Mouse (Mus musculus): Measurements from ENCODE around the gene Klc1. TPM values are rescaled to one million over a fixed set of nuclear protein-coding genes. Genes with fewer than 3 reads are reported as not detected.
A peak's percentile ranks its signal among the peaks of the same experiment; 100 is the strongest.

Gene Klc1
- total RNA-seq, 2 experiments from 2014 or later, result 81.0 to 96.2 TPM

DNA sequence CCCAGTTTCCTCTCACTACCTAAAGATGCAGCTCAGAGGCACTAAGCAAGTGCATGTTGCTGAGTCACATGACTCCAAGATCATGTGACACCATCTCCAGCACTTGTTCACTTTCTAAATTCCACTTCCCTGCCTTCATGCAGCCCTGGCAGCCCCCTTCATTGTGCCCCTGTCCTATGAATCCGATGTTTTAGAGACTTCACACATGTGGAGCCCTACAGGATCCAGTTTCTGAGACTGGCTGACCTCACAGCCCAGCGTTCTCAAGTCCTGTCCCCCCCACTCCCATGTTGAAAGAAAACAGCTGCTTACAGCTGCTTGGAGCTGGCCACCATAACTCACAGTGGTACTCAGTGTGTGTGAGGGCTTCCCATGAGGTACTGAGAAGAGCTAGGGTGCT lies 15.2 kb upstream of the Klc1 start:
- DNase-seq, result no peak

DNA sequence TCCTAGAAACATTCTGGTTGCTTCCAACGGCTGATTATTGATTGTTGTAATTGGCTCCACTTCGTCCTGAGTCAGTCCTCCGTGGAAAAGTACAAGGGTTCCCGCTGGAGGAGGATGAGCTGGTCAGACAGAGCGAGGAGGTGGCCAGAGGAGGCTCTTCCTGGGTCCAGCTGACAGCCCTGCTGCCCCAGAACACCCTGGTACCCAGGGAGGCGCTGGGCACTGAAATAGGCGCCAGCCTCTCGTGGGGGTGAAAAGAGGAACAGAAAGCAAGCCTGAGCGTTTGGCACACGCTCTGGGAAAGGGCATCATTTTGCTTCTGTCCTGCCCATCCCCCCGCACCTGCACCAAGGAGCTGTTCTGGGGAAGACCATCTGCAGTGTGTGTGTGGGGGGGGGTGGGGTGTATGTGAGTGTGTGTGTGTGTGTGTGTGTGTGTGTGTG lies 14.6 kb upstream of the Klc1 start:
- DNase-seq, result no peak

DNA sequence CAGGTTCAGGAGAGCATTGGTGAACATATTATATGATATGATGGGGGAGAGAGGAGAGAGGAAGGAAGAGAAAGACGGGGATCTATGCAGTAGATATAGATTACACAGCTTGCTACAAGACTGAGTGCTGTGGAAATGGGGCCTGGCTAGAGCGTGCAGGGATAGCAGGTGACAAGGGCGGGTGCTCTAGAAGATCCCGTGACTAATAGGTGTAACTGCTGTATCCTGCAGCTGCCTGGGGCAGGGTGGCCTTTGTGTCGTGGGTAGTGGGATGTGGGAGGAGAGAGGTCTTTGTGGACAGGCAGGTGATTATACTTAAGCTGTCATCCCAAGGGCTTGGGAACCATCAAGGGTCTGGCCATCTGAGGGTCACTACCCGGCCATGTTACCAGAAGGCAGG lies 13.4 kb upstream of the Klc1 start:
- no peak for DNase-seq

DNA sequence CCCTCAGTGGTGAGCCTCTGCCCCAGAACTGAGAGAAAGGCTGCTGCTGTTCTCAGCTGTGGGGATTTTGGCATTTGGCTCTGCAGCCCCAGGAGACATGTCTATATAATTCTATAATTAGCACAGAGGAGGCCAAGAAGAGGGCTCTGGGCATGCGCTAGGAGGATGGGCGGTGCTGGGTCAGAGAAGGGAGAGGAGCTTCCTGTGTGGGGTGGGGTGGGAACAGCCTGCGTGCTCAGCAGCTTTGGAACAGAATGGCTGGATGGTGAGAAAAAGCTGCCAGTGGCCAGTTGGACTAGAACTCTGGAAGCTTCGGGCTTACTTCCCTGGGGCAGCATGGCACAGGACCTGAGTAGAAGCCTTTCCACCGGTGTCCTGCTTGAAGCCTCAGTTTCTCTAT lies 12.6 kb upstream of the Klc1 start:
- DNase-seq, result peak; percentile 66

DNA sequence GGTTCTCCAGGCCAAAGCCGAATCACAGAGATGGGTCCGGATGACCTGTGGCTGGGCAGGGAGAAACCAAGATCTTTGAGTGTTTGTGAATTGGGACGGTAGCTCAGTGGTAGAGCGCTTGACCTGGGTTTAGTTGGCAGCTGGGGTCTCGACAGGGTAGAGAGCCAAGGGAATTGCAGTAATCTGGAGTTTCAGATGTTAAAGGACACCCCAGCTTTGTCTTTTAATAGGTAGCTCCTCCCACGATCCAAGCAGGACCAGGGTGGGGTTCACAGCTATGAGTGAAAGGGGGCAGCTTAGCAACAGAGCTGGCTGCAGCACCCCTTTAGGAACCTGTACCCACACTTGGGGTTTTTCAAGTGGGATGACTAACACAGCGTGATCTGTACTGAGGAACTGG lies 11.2 kb upstream of the Klc1 start:
- DNase-seq, result no peak

DNA sequence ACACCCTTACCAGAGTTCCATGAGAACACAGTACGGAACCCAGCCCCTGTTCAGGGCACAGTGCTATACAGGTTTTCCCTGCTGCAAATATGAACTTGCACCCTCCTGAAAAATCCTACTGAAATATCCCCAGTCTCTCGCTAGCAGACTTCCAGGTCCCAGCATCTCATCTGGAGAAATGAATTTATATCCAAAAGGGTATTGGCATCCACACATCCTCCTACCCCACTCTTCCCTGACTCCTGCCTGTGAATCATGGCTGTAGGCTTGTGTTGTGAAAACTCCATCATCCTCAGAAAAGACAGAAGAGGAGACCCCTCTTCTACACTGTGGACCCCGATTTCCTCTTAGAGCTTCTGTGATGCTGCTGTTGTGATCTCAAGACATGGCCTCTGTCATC lies 7.9 kb upstream of the Klc1 start:
- DNase-seq, result no peak

DNA sequence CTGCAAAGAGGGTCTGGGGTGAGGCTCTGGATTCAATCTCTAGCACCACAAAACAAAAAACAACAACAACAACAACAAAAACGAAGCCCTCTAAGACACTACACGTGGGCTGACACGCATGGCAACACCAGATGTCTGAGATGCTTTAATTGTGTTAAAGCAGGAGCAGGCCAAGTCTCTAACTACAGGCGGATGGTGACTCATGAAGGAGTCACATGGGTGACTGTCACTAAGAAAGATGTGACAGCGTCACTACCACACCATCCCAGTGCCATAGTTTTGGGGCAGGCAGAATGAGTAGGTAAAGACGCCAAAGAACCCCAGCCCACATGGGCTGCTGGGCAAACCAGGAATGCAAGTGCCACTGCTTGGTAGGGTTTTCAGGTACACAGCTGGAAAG lies 6.2 kb upstream of the Klc1 start:
- no peak for DNase-seq

DNA sequence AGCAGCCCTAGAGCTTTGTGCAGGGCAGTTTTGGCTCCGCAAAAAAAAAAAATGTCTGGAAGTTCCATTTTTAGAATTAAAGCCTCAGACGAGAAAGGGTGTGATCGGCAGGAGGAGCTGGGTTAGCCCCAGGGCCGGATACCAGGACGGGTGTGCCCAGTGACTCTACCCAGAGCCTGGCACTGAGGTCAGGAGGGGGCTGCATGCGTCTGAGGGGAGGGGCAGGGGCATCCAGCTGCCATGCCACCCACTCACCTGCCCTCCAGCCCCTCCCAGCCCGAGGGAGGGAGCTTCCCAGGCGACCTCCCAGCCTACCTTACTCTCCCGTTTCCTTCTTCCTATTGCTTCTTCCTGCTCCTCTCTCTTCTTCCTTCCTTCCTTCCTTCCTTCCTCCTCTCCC lies 5.3 kb upstream of the Klc1 start:
- no peak for DNase-seq

DNA sequence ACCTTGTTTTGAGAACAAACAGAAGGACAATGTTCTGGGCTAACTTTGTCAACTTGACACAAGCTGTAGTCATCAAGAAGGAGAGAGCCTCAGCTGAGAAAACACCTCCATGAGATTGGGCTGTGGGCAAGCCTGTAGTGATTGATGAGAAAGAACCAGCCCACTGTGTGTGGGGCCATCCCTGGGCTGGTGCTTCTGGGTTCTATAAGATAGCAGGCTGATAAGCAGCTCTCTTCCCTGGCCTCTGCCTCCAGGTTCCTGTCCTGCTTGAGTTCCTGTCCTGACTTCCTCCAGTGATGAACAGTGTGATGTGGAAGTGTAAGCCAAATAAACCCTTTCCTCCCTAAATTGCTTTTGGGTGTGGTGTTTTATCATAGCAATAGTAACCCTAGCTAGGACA lies 3.9 kb upstream of the Klc1 start:
- DNase-seq, result no peak

DNA sequence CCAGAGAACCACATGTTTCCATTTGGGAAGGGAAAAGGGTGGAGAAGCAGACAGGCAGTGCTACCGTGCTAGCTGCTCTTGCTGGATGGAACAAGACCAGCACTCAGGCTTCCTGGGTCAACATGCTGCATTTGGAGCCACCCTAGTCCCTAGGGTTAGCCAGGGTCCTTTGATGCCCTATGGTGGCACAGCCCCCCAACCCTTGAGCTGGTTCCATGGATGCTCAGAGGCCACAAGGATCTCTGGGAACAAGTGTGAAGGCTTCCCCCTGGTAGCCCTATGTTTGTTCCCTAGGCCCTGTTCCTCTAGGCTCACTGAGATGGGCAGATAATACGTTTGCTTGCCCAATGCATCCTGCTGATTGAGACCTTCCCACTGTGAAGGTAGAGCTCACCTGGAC lies 3.4 kb upstream of the Klc1 start:
- DNase-seq, result no peak

DNA sequence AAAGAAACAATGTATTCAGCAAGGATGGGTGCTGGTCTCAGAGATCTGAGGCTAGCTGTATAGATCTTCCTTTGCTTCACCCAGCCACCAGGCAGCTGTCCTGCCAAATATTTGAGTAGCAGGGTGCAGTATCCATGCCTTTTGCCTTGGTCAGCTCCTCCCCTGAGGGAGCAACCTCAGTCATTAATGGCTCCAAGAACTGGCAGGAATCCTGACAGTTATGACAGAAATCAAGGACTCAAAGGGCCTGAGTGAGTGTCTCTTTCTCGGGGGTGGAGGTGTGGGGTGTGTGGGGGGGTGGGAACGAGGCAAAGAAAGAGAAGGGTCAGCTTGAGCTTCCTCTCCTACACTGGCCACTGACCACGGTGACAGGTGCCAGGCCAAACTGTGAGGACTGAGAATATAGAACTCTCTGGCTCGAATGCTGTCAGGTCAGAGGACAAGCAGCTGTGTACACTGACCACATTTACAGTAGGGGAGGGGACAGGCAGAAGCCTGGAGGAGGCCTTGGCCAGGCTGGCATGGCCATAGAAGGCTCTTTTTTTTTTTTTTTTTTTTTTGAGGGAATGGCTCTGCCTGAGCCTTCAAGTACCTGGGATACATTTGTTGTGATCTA lies 2.5 kb upstream of the Klc1 start:
- no peak for DNase-seq

DNA sequence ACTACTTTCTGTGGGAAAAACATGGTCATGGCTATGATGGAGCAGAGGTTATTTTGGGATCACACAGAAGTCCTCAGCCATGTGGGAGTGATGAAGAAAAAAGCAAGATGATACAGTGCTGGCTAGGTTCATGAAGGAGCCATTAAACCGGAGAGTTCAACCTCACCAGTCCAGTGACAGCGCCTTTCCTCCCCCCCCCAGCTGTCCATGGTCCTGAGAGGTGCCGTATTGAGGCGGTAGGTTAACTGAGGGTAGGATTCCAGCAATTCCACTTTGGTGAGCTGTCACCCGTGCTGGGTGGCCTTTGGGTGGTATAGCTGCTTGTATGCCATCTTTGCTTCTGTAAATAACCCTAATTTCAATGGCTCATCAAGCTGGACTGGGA lies 2.0 kb upstream of the Klc1 start:
- no peak for DNase-seq

DNA sequence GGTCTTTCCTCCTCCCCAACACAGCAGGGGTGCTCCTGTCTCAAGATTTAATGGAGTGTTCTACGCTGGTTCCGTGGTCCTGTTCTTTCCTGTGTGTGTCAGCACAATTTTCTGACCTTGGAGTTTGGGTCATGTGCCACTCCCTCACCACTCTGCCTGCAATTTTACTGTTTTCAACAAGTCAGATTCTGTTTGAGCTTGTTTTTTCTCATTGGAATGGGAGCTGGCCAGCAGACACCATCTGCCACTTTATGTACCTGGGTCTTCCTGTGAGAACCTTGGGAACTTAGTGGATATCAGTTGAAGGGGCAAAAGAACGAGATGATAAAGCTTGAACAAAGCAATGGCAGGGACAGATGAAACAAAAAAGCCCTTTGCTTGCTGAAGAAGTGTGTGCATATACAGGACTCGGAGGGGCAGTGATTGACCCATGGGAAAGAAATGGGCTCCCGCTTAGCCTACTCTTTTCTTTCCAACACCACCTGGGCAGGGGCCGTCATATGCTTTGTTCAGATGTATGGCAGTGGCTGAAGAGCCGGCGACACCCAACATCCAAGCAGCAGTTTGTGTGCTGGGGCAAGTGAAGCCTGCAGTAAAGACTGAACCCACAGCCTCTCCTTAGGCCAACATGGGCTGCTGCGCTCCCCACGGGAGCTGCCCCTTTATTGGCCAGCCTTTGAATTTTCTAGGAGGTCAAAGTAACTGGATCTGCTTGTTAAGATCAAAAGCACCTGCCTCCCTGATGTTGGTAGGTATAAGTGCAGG lies 906 bp upstream of the Klc1 start:
- no peak for DNase-seq

DNA sequence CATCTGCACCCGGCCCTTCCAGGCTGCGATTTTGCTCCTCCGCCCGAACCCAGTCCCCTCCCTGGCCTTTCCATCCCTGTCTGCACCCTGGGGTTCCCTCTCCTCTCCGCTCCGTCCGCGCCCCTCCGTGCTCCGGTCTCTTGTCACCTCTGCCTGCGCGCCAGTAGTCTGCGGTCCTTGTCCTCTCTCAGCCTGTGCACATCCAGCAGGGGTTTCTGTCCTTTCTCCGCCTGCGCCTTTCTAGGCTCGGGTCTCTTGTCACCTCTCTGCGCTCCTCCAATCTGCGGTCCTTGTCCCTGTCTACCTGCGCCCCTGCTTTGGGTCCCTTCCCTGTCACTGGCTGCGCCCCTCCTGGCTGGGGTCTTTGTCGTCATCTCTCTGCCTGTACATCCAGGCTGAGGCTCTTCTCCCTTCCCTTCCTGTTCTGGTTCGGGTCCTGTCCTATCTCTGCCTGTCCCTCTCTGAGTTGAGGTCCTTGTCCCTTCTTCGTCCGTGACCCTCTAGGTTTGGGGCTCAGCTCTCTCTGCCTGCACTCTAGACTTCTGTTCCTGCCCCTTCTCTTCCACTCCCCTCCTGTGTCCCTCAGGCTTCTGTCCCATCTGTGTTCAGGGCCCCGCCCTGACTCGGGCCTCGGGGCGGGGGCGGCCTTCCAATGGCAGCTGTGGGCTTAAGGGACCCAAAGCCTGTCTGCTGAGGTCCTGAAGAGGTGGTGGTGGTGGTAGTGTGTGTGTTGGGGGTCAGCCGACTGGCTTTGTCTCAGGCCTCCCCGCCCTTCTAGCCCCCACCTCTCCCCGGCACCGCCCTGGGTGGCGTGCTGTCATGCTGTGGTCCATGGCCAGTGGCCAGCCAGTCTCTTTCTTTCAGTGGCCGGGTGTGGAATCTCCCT lies 770 bp downstream of the Klc1 start:
- DNase-seq, result peak; percentile 72

DNA sequence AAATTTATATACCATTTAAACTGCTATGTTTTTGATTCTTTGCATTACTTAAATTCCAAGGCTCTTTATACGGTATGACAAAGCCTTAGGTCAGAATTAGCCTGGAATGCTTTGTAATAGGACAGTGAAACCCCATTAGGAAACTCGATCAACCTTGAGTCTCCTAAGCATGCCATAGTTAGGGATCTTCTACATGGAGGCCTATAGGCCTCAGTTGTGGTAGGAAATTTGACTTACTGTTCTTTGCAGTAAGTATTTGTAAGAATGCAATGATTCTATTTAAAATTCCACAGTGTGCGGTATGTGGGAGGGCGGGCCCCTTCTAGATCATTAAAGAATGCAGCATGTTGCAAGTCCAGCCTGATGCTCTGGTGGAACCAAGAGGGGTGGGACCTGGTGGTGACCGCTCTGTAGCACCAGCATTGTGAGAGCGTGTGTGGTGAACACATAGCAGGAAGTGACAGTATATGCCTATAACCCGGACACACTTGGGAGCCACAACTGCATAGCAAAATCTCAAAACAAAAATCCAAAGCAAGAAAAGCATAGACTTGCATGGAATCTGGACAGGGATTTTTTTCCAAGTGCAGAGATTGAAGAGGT lies 1.8 kb downstream of the Klc1 start:
- no peak for DNase-seq

DNA sequence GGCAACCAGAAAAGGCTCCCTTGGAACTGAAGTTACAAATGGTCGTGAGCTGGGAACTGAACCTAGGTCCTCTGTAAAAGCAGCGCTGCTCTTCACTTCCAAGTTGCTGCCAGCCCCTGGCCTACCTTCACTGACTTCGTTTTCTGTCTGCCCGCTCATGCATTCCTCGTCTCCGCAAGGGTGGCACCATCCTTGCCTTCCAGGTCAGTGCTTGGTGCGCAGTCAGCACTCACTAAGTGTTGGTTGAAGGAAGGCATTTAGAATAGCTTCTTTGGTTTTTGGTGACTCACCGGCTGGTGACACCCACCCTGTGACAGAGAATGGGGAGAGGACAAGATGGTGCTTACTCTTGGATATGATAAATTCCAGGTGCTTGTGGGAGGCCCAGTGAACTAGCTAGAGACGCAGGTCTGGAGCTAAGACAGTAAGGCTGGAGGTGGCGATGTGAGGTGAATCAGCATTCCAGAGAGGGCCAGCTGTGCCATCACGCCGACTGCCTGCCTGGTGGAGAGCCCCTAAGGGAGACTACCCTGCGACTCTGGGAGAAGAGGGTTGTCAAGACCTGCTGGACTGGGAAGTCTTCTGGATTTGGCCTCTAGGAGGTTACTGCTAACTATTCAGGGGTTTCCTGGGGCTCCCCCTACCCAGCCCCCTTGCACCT lies 4.1 kb downstream of the Klc1 start:
- DNase-seq, result no peak

DNA sequence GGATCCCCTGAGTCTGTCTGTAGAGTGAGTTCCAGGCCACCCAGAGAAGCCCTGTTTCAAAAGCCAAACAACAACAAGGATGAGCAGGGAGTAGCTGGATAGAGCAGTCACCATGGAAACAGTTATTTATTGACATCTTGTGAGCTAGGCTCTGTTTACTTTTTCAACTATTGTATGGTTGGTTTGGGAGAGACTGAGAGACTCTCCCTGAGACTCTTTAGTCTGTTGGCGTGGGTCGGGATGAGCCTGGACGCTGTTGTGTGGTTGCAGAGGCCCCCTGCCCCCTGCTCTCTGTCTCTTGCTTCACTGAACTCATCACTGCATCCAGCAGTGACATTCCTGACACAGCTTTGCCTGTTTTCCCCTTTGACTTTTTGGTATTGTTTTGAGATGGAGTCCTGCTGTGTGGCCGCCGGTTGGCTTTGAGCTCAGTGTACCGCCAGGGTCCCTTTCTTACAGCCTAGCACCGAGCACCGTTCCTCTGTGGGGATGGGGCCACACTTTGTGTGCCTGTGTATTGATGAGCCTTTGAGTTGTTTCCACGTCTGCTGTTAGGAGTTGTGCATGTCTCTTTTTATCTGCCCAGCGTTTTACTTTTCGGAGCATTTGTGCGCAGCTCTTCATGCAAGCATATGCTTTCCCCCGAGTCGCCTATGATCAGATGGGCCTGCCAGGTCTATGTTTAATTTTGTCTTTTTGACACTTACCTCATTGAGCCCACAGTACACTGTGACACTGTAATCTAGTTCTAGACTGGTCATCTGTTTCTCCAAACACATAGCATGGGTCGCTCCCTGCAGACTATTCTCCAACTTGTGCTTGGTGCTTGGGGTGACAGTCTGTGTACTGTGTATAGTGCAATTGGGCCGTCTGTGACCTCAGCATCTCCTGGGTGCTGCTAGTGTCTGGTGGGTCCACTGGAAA lies 7.9 kb downstream of the Klc1 start:
- DNase-seq, result no peak

DNA sequence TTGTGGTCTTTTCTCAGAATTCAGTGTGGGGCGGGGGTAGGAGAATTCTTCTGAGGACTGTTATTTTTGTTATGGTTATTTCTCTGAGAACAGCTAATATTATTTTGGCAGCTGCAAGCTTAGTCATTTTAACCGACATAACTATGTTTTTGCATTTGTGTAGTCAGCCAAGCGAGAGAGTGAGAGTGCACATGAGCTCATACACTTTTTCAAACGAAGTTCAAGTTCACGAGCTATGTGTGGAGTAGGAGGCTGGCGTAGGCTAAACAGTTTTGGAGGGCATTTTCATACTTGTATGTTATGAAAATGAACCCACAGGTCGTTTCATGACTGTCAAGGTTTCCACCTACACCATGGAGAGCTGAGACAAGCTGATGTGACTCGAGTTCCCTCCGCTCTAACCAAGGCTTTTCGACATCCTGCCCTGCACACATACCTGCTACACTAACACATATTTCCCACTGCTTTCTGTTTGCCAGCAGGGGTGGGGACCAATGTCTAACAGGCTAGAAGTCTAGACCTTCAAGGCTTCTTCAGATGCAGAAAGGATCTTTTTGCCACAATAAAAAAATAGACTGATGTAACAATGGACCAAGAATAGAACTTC lies 9.8 kb downstream of the Klc1 start:
- DNase-seq, result no peak

DNA sequence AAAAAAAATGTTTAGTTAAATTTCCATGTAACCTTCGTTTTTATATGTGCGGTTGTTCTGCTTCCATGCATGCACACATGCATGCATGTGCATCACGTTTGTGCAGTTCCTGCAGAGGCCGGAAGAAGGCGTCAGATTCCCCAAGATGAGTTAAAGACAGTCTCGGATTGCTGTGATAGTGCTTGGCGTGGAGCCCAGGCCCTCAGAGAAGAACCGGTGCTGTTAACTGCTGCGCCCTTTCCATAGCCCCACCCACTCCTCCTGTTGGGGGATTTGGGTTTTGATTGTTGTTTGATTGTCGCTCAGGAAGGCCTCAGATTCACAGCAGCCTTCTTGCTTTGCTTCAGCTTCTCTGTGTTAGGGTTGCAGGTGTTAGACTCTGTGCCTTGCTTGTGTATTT lies 10.7 kb downstream of the Klc1 start:
- DNase-seq, result peak; percentile 74

DNA sequence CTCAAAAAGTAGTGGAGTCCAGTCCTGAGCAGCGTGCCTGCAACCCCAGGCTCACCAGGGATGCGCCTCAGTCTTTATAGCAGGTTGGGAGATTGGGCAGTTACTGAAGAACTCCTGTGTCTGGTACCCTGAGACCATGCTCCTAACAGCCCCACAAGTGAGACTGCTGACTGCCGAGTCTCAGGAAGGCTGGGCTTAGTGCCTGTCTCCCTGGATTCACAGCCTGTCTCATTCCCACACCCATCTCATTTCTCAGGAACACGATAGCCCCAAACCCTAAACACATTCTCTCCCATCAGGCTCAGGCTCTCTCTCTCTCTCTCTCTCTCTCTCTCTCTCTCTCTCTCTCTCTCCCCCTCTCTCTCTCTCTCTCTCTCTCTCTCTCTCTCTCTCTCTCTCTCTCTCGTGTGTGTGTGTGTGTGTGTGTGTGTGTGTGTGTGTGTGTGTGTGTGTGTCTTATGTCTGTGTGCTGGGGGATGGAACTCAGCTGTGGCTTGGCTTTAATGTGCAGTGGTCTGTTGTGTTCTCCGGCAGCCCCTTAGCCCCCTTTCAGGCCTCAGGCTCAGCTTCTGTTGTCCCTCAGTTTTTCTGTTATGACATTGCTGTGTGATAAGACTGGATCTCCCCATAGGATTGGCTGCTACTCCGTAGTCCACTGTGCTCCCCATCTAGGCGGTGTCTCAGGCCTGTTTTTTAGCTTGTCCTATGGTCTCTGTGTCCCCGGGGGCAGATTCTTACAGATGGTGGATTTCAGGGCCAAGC lies 11.3 kb downstream of the Klc1 start:
- DNase-seq, result no peak
